Mouse (Mus musculus) thymus, adult 2 months (tissue): ENCODE data around the gene Ppfibp1. TPM values are rescaled to one million over a fixed set of nuclear protein-coding genes. Genes with fewer than 3 reads are reported as not detected.

Experiments used
- DNase-seq: peaks from one replicate; pipeline ENCODE4 v3.0.0; 2021
- H3K27ac ChIP-seq: fragments of 200-500 bp; 2 replicates; pipeline ENCODE4 v1.5.1; 2012; ENCODE audit warnings: low read length, control low read depth; ENCODE audit not compliant: control insufficient read depth, insufficient read depth
- H3K27me3 ChIP-seq: fragments of 200-500 bp; 2 replicates; pipeline ENCODE4 v1.6.1; 2012; ENCODE audit warnings: mild to moderate bottlenecking, low read length, moderate library complexity, mixed read lengths; ENCODE audit not compliant: control insufficient read depth, insufficient read depth
- H3K36me3 ChIP-seq: fragments of 200-500 bp; 2 replicates; pipeline ENCODE4 v1.6.1; 2012; ENCODE audit warnings: mild to moderate bottlenecking, low read length, moderate library complexity; ENCODE audit not compliant: control insufficient read depth, insufficient read depth
- H3K4me1 ChIP-seq: fragments of 200-500 bp; replicated peaks from 2 replicates; pipeline ENCODE4 v1.6.1; 2012; ENCODE audit warnings: low read length; ENCODE audit not compliant: control insufficient read depth, insufficient read depth
- H3K4me3 ChIP-seq: fragments of 200-500 bp; 2 replicates; pipeline ENCODE4 v1.5.1; 2012; ENCODE audit warnings: mild to moderate bottlenecking, low read length, control low read depth, moderate library complexity; ENCODE audit not compliant: control insufficient read depth, insufficient read depth
- CTCF ChIP-seq: fragments of 200-500 bp; IDR thresholded peaks from 2 replicates; pipeline ENCODE4 v1.5.1; 2012; ENCODE audit warnings: mild to moderate bottlenecking, control low read depth, low read length, moderate library complexity, borderline replicate concordance; ENCODE audit not compliant: control insufficient read depth, poor library complexity, insufficient read depth; ENCODE audit errors: extremely low read depth
- POLR2A ChIP-seq: fragments of 200-500 bp; IDR thresholded peaks from 2 replicates; pipeline ENCODE4 v1.6.1; 2012; ENCODE audit warnings: mild to moderate bottlenecking, low read length, control low read depth, moderate library complexity; ENCODE audit not compliant: control insufficient read depth, poor library complexity, insufficient read depth; ENCODE audit errors: extremely low read depth
- WGBS: fragments of 180-500 bp; shearing (Covaris S2); methylation state at CpG from one replicate; pipeline ENCODE4 v1.1.7; 2018; 5-methylcytosine and 5-hydroxymethylcytosine counted together
- polyA plus RNA-seq: library from polyadenylated mRNA; depleted of rRNA; stranded (reverse); fragments of >200 nt; gene quantifications from 2 replicates; pipeline ENCODE4 v1.2.3, GENCODE M21; 2012

Gene Ppfibp1
- polyA plus RNA-seq, 1 experiment: 5.0 TPM

DNA sequence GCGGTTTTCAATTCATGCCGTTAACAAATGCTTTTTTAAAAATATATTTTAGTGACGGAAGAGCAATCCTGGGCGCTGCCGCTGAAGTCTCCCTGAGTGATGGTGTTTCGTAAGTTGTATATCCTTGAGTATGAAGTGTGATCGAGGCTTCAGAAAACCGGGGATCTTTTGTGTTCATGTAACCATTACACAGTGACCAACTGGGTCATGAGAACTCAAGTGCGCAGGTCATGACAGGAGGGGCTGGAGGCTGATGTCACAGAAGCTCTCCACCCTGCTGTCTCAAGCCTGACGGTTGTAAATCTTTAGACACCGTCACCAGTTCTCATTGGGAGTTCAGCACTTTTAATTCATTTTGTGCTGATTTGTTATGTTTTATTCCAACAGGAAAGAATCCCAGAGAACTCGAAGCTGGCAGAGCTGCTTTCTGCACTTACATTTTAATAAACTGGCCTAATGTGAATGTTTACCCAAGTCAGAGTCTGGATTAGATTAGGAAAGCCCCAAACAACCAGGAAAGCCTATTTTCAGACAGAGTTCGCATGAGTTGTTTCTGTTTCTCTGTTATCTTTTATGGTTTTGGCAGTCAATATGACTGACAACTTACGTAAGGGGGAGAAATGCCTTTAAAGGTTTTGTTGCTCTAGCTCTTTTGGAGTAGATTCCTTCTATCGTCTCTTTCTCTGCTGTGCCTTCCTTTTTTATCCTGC lies 122.7 kb downstream of the Ppfibp1 start:
- Histone ChIP-seq H3K4me3 (no peak overlapping the region), H3K36me3 (no peaks in the 10 kb centered on the region), H3K27ac (no peak overlapping the region), H3K4me1 (no peaks in the 10 kb centered on the region), H3K27me3 (no peaks in the 10 kb centered on the region)
- DNase-seq: no peak
- TF ChIP-seq CTCF: no peak
- no peak for TF ChIP-seq POLR2A
- WGBS: 95% methylated on average over 15 of the region's 15 CpGs

DNA sequence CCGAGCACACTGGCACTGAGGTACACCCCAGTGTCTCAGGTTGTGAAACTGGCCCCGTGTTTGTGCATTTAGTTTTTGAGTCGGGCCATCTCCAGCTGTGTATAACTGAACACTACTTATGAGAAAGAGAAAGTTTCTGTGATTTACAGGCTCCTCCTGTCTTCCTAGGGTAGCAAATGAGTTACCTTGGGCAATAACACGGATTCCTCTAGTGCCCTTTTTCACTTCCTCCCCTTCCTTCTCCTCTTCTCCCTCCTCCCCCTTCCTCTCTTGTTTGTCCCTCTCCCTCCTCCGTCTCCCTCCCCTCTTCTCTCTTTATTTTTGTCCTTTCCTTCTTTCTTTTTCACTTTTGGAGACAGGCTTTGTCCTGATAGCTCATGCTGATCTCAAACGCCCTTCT lies 123.3 kb downstream of the Ppfibp1 start:
- 90% methylated on average over 6 of the region's 6 CpGs for WGBS
- no peaks in the 10 kb centered on the region for H3K27me3 ChIP-seq
- no peak overlapping the region for H3K27ac ChIP-seq
- no peaks in the 10 kb centered on the region for H3K36me3 ChIP-seq
- TF ChIP-seq POLR2A (no peak), CTCF (no peak)
- DNase-seq: no peak
- H3K4me1 ChIP-seq: no peaks in the 10 kb centered on the region
- H3K4me3 ChIP-seq: no peak overlapping the region

DNA sequence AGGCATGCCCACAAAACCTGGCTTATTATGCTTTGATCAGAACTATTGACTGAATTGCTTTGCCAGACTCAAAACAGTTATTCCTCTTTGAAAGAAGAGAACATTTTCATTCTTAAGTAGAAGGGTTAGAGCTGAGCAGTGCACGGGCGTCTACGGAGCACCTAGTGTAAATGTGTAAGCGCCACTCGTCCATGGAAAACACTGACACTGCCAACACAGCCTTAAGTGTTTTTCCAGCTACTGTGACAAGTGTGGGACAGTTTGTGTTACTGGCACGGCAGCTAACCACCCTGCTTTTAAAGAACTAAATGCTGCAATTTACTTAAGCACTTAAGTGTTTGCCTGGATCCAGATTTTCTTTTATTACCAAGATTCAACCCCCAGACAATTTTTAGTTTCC lies 123.7 kb downstream of the Ppfibp1 start:
- H3K27me3 ChIP-seq: no peaks in the 10 kb centered on the region
- DNase-seq: no peak
- no peak overlapping the region for H3K27ac ChIP-seq
- H3K4me3 ChIP-seq: no peak overlapping the region
- 97% methylated on average over 6 of the region's 6 CpGs for WGBS
- no peaks in the 10 kb centered on the region for H3K4me1 ChIP-seq
- no peaks in the 10 kb centered on the region for H3K36me3 ChIP-seq
- TF ChIP-seq CTCF (no peak), POLR2A (no peak)

DNA sequence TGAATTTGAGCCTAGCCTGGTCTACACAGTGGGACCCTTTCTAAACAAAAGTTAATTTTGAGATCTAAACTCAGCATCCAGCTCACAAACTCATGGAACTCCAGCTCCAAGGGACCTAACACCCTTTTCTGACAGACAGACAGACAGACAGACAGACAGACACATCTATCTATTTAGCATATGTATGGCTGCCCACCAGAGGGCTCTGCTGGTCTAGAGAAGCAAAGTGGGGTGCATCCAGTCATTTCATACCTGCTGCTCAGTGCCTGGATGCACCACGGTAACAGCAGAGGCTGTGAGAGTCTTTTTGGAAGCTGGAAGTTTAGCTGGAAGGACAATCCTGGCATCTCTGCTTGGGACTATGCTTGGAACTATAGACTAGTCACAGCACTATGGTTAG lies 125.3 kb downstream of the Ppfibp1 start:
- Histone ChIP-seq H3K27ac (no peak overlapping the region), H3K27me3 (no peaks in the 10 kb centered on the region), H3K36me3 (no peaks in the 10 kb centered on the region), H3K4me1 (no peaks in the 10 kb centered on the region), H3K4me3 (no peak overlapping the region)
- TF ChIP-seq CTCF (no peak), POLR2A (no peak)
- DNase-seq: no peak
- WGBS: 82% methylated on average over 1 of the region's 1 CpGs

DNA sequence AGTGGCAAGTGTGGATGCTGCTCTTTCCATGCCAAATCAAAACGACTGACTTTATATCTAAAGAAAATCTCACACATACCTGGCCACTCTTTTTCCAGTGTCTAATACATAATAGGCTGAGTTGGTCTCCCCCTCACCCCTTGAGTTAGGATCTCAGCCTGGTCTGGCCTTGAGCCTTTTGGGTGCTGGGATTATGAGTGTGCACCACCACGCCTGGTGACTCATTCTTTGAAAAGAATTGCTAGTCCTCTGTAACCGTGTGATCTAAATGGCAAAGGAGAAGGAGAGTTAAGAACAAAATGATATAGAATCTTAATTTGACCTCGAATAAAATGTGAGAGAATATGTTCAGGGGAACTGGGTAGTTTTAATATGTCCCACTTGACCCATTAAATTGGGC lies 129.6 kb downstream of the Ppfibp1 start:
- Histone ChIP-seq H3K27ac (no peak overlapping the region), H3K27me3 (no peaks in the 10 kb centered on the region), H3K4me1 (no peaks in the 10 kb centered on the region), H3K36me3 (no peaks in the 10 kb centered on the region), H3K4me3 (no peak overlapping the region)
- DNase-seq: no peak
- TF ChIP-seq POLR2A: no peak
- TF ChIP-seq CTCF: no peak
- 95% methylated on average over 4 of the region's 4 CpGs for WGBS

DNA sequence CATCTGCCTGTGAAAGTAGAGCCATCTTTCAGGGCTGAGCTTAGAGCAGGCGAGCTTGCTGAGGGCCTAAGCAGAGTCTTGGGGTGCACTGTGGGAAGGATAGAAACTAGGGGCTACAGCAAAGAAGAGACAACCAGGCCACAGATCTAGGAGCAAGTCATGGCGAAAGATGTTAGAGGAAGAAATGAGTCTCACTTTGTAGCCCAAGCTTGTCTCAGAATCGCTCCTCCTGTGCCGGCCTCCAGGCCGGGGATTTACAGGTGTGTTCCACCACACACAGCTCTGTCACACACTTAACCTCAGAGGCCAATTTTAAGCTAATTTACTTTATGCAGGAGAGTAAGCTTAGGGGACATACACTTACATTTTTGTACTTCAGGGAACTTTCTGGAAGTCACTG lies 130.1 kb downstream of the Ppfibp1 start:
- DNase-seq: no peak

DNA sequence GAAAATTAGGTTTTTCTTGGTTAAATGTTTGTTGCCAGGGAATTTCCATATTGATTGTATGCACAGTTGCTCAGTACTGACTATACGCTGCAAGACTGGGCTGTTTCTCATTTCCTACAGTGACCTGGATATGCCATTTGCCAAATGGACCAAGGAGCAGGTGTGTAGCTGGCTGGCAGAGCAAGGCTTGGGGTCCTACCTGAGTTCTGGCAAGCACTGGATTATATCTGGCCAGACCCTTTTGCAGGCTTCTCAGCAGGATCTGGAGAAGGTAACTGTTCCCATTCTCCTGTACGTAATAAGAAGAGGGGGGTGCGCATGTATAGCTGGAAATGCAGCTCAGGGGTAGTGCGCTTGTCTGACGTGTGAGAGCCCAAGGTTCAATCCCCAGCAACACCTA lies 132.9 kb downstream of the Ppfibp1 start:
- 97% methylated on average over 5 of the region's 5 CpGs for WGBS
- no peaks in the 10 kb centered on the region for H3K27me3 ChIP-seq
- no peak for TF ChIP-seq POLR2A
- TF ChIP-seq CTCF: no peak
- no peak for DNase-seq
- H3K36me3 ChIP-seq: no peaks in the 10 kb centered on the region
- H3K4me3 ChIP-seq: no peak overlapping the region
- no peaks in the 10 kb centered on the region for H3K4me1 ChIP-seq
- H3K27ac ChIP-seq: no peak overlapping the region

More for the DNA sequence above, 130.1 kb downstream of the Ppfibp1 start:
- Histone ChIP-seq H3K27me3 (no peaks in the 10 kb centered on the region), H3K27ac (no peak overlapping the region), H3K4me3 (no peak overlapping the region), H3K36me3 (no peaks in the 10 kb centered on the region), H3K4me1 (no peaks in the 10 kb centered on the region)
- WGBS: 97% methylated on average over 5 of the region's 5 CpGs
- TF ChIP-seq CTCF: no peak
- no peak for TF ChIP-seq POLR2A
